ENCODE assay signal across 20 mouse cellular contexts in the genomic region with DNA sequence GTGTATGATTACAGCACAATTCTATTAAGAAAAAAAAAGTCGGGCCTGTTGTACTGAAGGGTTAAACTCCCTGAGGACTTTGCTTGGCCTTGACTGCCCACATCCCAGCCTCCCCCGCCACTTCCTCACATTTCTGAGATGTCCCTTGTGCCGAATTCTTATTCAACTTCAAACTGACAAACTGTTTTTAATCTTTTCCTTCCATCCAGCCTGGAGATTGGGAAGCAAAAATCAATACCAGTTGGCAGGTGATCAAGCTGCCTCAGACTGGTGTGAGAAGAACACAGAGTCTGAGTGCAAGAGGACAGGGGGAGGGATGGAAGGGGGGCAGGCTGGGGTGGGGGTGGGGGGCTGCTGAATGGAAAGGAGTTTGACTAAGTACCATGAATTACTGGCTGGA.
DNase-seq lines count a peak whose midpoint lies in the region; ATAC-seq and TF ChIP-seq lines count a peak whose summit lies in the region.
"Had no signal": no experiment of that assay in that cellular context is flagged by ENCODE, and none has a peak within 500 bp of the region (broad histone marks: within the 10 kb centered on the region; RNA-seq: fewer than 3 reads in every experiment).

No protein-coding gene starts in this region.

- TF ChIP-seq POLR2A in brain, embryonic 14.5 days (IDR thresholded peaks at IDR 0.05; ENCODE audit: borderline replicate concordance, extremely low read depth, insufficient read depth, insufficient read length, poor library complexity, severe bottlenecking), result no peak
- no peak for TF ChIP-seq POLR2A in limb, embryonic 14.5 days (IDR thresholded peaks at IDR 0.05; ENCODE audit: borderline replicate concordance, extremely low read depth, insufficient read depth, insufficient read length)

- no peak for ATAC-seq in kidney, postnatal 0 days (replicated peaks; ENCODE audit: low FRiP score, low read depth)
- ATAC-seq in kidney, embryonic 14.5 days (ENCODE audit: low FRiP score, low TSS enrichment), result no peak
- peak; percentile 44; the same call in 1 of the 2 replicates for ATAC-seq in midbrain, embryonic 11.5 days (ENCODE audit: low FRiP score)
- no peak for ATAC-seq in midbrain, embryonic 16.5 days
- ATAC-seq in limb, embryonic 14.5 days (ENCODE audit: low FRiP score, low read depth), result no peak
- ATAC-seq: forebrain, embryonic 16.5 days; inflammation-experienced regulatory T-cells, adult 6 months had no signal

- no peaks in the 10 kb centered on the region for H3K27me3 ChIP-seq in kidney, postnatal 0 days (ENCODE audit: insufficient read depth, low read length)
- H3K27me3 ChIP-seq in kidney, embryonic 14.5 days (ENCODE audit: control insufficient read depth, insufficient read depth, low read length), result no peaks in the 10 kb centered on the region
- H3K27me3 ChIP-seq in midbrain, embryonic 11.5 days (ENCODE audit: control insufficient read depth, insufficient read depth, low read length), result no peaks in the 10 kb centered on the region
- H3K27me3 ChIP-seq in midbrain, embryonic 16.5 days (ENCODE audit: control insufficient read depth, insufficient read depth, low read depth, low read length), result no peaks in the 10 kb centered on the region
- no peaks in the 10 kb centered on the region for H3K27me3 ChIP-seq in limb, embryonic 14.5 days (ENCODE audit: control insufficient read depth, insufficient read depth, low read length)
- H3K27me3 ChIP-seq: embryonic facial prominence, embryonic 13.5 days; liver, embryonic 13.5 days; neural tube, embryonic 12.5 days had no signal

- H3K4me1 ChIP-seq in kidney, postnatal 0 days (replicated peaks; ENCODE audit: insufficient read depth, low read length), result 0 out of 2 replicates have a peak, but pooled peaks cover 3% of the 10 kb centered on the region
- H3K4me1 ChIP-seq in kidney, embryonic 14.5 days (ENCODE audit: control insufficient read depth, insufficient read depth, low read length), result no peaks in the 10 kb centered on the region
- H3K4me1 ChIP-seq in midbrain, embryonic 11.5 days (ENCODE audit: control insufficient read depth, insufficient read depth, low read length), result no peaks in the 10 kb centered on the region
- no peaks in the 10 kb centered on the region for H3K4me1 ChIP-seq in midbrain, embryonic 16.5 days (ENCODE audit: control insufficient read depth, insufficient read depth, low read length)
- 0 out of 2 replicates have a peak, but pooled peaks cover 4% of the 10 kb centered on the region for H3K4me1 ChIP-seq in limb, embryonic 14.5 days (ENCODE audit: control insufficient read depth, insufficient read depth, low read length)

- DNase-seq in kidney, postnatal 0 days (ENCODE audit: low spot score), result peak; percentile 27
- DNase-seq in midbrain, embryonic 11.5 days (ENCODE audit: low spot score, missing footprints), result no peak
- peak; percentile 52 for DNase-seq in brain, embryonic 14.5 days (ENCODE audit: low read depth)
- peak; percentile 37 for DNase-seq in limb, embryonic 14.5 days (ENCODE audit: low spot score)
- DNase-seq in c-Kit-positive CD71-positive TER-119-positive erythroid progenitor cells, embryonic 14.5 days (ENCODE audit: low spot score), result no peak
- DNase-seq in thymus, adult 18-20 months, result no peak
- DNase-seq: cerebellum, adult 18-20 months; cerebellum, postnatal 36 days; kidney, adult 9 months; liver, embryonic 13.5 days; right cerebral cortex, adult 18-20 months; thymus, postnatal 4 days had no signal

- H3K9ac ChIP-seq in kidney, postnatal 0 days (ENCODE audit: low read depth, low read length), result no peak overlapping the region
- no peak overlapping the region for H3K9ac ChIP-seq in kidney, embryonic 14.5 days (ENCODE audit: low read depth, low read length)
- no peak overlapping the region for H3K9ac ChIP-seq in midbrain, embryonic 11.5 days (ENCODE audit: low read length)
- no peak overlapping the region for H3K9ac ChIP-seq in midbrain, embryonic 16.5 days (ENCODE audit: low read depth, low read length)
- no peak overlapping the region for H3K9ac ChIP-seq in limb, embryonic 14.5 days (ENCODE audit: low read depth, low read length, severe bottlenecking)
- H3K9ac ChIP-seq: embryonic facial prominence, embryonic 13.5 days; liver, embryonic 13.5 days; neural tube, embryonic 12.5 days had no signal

- no peaks in the 10 kb centered on the region for H3K9me3 ChIP-seq in kidney, postnatal 0 days (replicated peaks; ENCODE audit: low read length)
- no peaks in the 10 kb centered on the region for H3K9me3 ChIP-seq in kidney, embryonic 14.5 days (ENCODE audit: control insufficient read depth, low read length)
- no peaks in the 10 kb centered on the region for H3K9me3 ChIP-seq in midbrain, embryonic 11.5 days (ENCODE audit: control insufficient read depth, low read length)
- no peaks in the 10 kb centered on the region for H3K9me3 ChIP-seq in midbrain, embryonic 16.5 days (replicated peaks; ENCODE audit: control insufficient read depth, low read length, poor library complexity, severe bottlenecking)
- H3K9me3 ChIP-seq in limb, embryonic 14.5 days (ENCODE audit: control insufficient read depth, low read length), result no peaks in the 10 kb centered on the region
- H3K9me3 ChIP-seq: embryonic facial prominence, embryonic 13.5 days; heart, embryonic 10.5 days; hindbrain, embryonic 10.5 days; liver, embryonic 13.5 days; neural tube, embryonic 12.5 days had no signal

- no peak overlapping the region for H3K4me3 ChIP-seq in kidney, postnatal 0 days (replicated peaks; ENCODE audit: low read depth, low read length)
- no peak overlapping the region for H3K4me3 ChIP-seq in kidney, embryonic 14.5 days (ENCODE audit: low read length)
- no peak overlapping the region for H3K4me3 ChIP-seq in midbrain, embryonic 11.5 days (ENCODE audit: low read depth, low read length)
- H3K4me3 ChIP-seq in midbrain, embryonic 16.5 days (ENCODE audit: low read depth, low read length), result no peak overlapping the region
- no peak overlapping the region for H3K4me3 ChIP-seq in limb, embryonic 14.5 days (replicated peaks; ENCODE audit: low read length)
- H3K4me3 ChIP-seq: embryonic facial prominence, embryonic 13.5 days; heart, embryonic 10.5 days; hindbrain, embryonic 10.5 days; liver, embryonic 13.5 days; neural tube, embryonic 12.5 days had no signal

- no peak for TF ChIP-seq CTCF in kidney, postnatal 0 days (IDR thresholded peaks at IDR 0.05; ENCODE audit: low read depth)
- TF ChIP-seq CTCF in brain, embryonic 14.5 days (IDR thresholded peaks at IDR 0.05; ENCODE audit: borderline replicate concordance, extremely low read depth, insufficient read depth, insufficient read length), result no peak

- no peak overlapping the region for H3K4me2 ChIP-seq in kidney, postnatal 0 days (ENCODE audit: low read length)
- no peak overlapping the region for H3K4me2 ChIP-seq in kidney, embryonic 14.5 days (replicated peaks; ENCODE audit: low read depth, low read length)
- H3K4me2 ChIP-seq in midbrain, embryonic 11.5 days, result no peak overlapping the region
- no peak overlapping the region for H3K4me2 ChIP-seq in midbrain, embryonic 16.5 days (ENCODE audit: low read length)
- H3K4me2 ChIP-seq in limb, embryonic 14.5 days (replicated peaks; ENCODE audit: low read depth, low read length, severe bottlenecking), result no peak overlapping the region
- H3K4me2 ChIP-seq: embryonic facial prominence, embryonic 13.5 days; liver, embryonic 13.5 days; neural tube, embryonic 12.5 days had no signal

- WGBS in kidney, postnatal 0 days, result 26% methylated on average over 3 of the region's 3 CpGs
- 33% methylated on average over 3 of the region's 3 CpGs for WGBS in kidney, embryonic 14.5 days
- 53% methylated on average over 3 of the region's 3 CpGs for WGBS in midbrain, embryonic 11.5 days
- WGBS in midbrain, embryonic 16.5 days, result 44% methylated on average over 3 of the region's 3 CpGs
- WGBS in limb, embryonic 14.5 days, result 30% methylated on average over 3 of the region's 3 CpGs

- no peak overlapping the region for H3K27ac ChIP-seq in kidney, postnatal 0 days
- no peak overlapping the region for H3K27ac ChIP-seq in kidney, embryonic 14.5 days (ENCODE audit: low read depth, low read length)
- H3K27ac ChIP-seq in midbrain, embryonic 11.5 days (ENCODE audit: low read depth, low read length), result no peak overlapping the region
- no peak overlapping the region for H3K27ac ChIP-seq in midbrain, embryonic 16.5 days (ENCODE audit: low read length)
- H3K27ac ChIP-seq in limb, embryonic 14.5 days (replicated peaks; ENCODE audit: low read depth, low read length), result no peak overlapping the region
- H3K27ac ChIP-seq: embryonic facial prominence, embryonic 13.5 days; heart, embryonic 10.5 days; hindbrain, embryonic 10.5 days; liver, embryonic 13.5 days; neural tube, embryonic 12.5 days had no signal

- H3K36me3 ChIP-seq in kidney, postnatal 0 days (ENCODE audit: insufficient read depth, low read length), result no peaks in the 10 kb centered on the region
- H3K36me3 ChIP-seq in kidney, embryonic 14.5 days (ENCODE audit: control insufficient read depth, insufficient read depth, low read length), result no peaks in the 10 kb centered on the region
- H3K36me3 ChIP-seq in midbrain, embryonic 11.5 days (ENCODE audit: control insufficient read depth, insufficient read depth, low read length), result no peaks in the 10 kb centered on the region
- no peaks in the 10 kb centered on the region for H3K36me3 ChIP-seq in midbrain, embryonic 16.5 days (ENCODE audit: control insufficient read depth, insufficient read depth, low read length)
- H3K36me3 ChIP-seq in limb, embryonic 14.5 days (ENCODE audit: control insufficient read depth, insufficient read depth, low read length), result no peaks in the 10 kb centered on the region
- H3K36me3 ChIP-seq: embryonic facial prominence, embryonic 13.5 days; heart, embryonic 10.5 days; hindbrain, embryonic 10.5 days; liver, embryonic 13.5 days; neural tube, embryonic 12.5 days had no signal

Comparison
In these comparisons a context has a peak if more than half of its experiments do, and no peak if none do; other contexts are left out.
1. DNase-seq: peak in kidney, postnatal 0 days (single experiment), brain, embryonic 14.5 days (single experiment) and limb, embryonic 14.5 days (single experiment); none in midbrain, embryonic 11.5 days (single experiment), c-Kit-positive CD71-positive TER-119-positive erythroid progenitor cells, embryonic 14.5 days (single experiment) and thymus, adult 18-20 months (0 of 2).